Mouse (Mus musculus): ENCODE results near the gene Ilf3.

DNA sequence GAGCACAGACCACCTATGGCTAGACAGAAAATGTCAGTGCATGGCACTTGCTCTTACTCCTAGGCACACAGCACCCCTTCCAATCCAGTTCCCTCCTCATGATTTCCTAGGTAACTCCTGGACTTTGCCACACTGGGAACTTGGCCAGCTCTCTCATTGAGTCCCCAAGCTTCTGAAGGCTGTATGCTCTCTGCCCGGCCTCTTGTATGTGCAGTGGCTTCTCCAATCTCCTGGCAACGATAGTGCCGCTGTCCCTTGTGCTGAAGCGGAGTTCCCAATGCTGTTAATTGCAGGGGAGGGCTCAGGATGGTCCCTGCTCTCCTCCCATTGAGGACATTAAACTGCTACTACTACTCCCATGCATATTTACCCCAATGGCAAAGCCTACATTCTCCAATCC, 40.3 kb downstream of the Ilf3 start:
- TF ChIP-seq EP300 (IDR thresholded peaks at IDR 0.05; ENCODE audit: insufficient read depth, low read depth, low read length) = no peak
- no peak for TF ChIP-seq CTCF (IDR thresholded peaks at IDR 0.05; ENCODE audit: low read depth, low read length)

Data from ES-Bruce4 (cell line).